9 mouse cellular contexts compared by ENCODE assay signal in the genomic region with DNA sequence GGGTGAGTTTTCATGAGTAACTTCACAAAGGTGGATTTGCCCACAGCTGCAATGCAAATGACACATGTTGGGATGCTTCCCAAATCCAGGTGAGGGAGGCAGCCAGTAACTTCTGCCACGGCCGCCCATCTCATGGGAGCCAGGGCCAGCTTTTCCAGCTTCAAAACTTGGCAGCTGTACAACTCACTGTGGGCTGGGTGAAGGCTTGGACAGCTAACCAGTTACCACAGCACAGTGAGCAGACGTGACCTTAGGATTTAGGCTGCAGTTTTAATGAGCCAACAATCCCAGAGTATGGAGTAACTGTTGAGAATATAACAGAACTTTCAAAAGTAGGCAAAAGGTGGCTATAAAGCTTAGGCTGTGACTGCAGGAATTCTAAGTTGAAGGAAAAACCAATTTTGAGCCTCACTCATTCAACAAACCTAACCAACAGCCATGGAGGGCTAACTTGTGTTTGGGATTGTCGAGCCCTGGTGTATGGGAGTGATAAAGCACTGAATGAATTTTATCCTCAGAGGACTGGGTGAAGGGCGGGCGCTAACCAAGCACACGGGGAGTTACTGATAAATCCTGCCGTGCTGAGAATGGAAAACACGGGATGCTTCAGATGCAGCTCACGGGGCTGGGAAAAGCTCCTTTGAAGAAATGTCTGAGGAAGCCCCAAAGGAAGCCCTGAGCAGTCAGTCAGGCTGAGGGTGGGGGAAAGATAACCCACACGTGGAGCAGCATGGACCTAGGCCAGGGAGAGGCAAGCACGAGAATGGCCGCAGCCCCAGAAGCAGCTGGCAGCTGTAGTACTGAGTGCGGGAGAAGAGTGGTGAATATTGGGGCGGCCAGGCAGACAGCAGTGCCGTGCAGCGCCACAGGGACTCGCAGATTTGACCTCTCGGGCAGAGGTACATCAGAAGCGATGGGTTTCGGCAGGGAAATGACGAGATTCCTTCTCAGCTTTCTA. TPM values are rescaled to one million over a fixed set of nuclear protein-coding genes. Genes with fewer than 3 reads are reported as not detected.
DNase-seq lines count a peak whose midpoint lies in the region; ATAC-seq lines count a peak whose summit lies in the region.
"Had no signal": no experiment of that assay in that cellular context is flagged by ENCODE, and none has a peak within 500 bp of the region (broad histone marks: within the 10 kb centered on the region; RNA-seq: fewer than 3 reads in every experiment).

No protein-coding gene starts in this region.

- H3K36me3 ChIP-seq in hindbrain, embryonic 13.5 days: peaks cover 31% of the 10 kb centered on the region
- peaks cover 22% of the 10 kb centered on the region for H3K36me3 ChIP-seq in hindbrain, embryonic 14.5 days (replicated peaks; ENCODE audit: control insufficient read depth, insufficient read depth)

- no peaks in the 10 kb centered on the region for H3K4me1 ChIP-seq in hindbrain, embryonic 13.5 days (replicated peaks)
- no peaks in the 10 kb centered on the region for H3K4me1 ChIP-seq in hindbrain, embryonic 14.5 days (replicated peaks; ENCODE audit: control insufficient read depth, insufficient read depth, low read length)

- H3K9me3 ChIP-seq in hindbrain, embryonic 13.5 days: no peaks in the 10 kb centered on the region
- H3K9me3 ChIP-seq in hindbrain, embryonic 14.5 days (ENCODE audit: control insufficient read depth, low read length): no peaks in the 10 kb centered on the region
- H3K9me3 ChIP-seq: hindbrain, embryonic 15.5 days had no signal

- no peak for DNase-seq in hindbrain, embryonic 14.5 days (ENCODE audit: low spot score)
- DNase-seq in Muller cell, postnatal 12 days (ENCODE audit: inconsistent ontology term): peak; percentile 80
- DNase-seq in brain, adult 2 months (ENCODE audit: low read depth, low spot score): peak; percentile 40
- DNase-seq in kidney, postnatal 14 days: peak; percentile 77
- DNase-seq in thymus, postnatal 14 days: no peak
- DNase-seq in neural tube, embryonic 10.5 days (ENCODE audit: extremely low spot score, low spot score): no peak
- DNase-seq in frontal cortex, adult 2 months (ENCODE audit: extremely low spot score in 1 of 2, low spot score in 1 of 2): no peak

- no peak overlapping the region for H3K9ac ChIP-seq in hindbrain, embryonic 13.5 days
- no peak overlapping the region for H3K9ac ChIP-seq in hindbrain, embryonic 14.5 days
- H3K9ac ChIP-seq: hindbrain, embryonic 15.5 days had no signal

- no peak overlapping the region for H3K4me2 ChIP-seq in hindbrain, embryonic 13.5 days
- no peak overlapping the region for H3K4me2 ChIP-seq in hindbrain, embryonic 14.5 days (replicated peaks)
- H3K4me2 ChIP-seq: hindbrain, embryonic 15.5 days had no signal

- no peak for ATAC-seq in hindbrain, embryonic 13.5 days (ENCODE audit: low FRiP score)
- ATAC-seq in hindbrain, embryonic 14.5 days (ENCODE audit: low FRiP score): no peak

- H3K27ac ChIP-seq in hindbrain, embryonic 13.5 days: 0 out of 2 replicates have a peak overlapping the region, but pooled peaks have one; percentile 12
- no peak overlapping the region for H3K27ac ChIP-seq in hindbrain, embryonic 14.5 days
- H3K27ac ChIP-seq: hindbrain, embryonic 15.5 days had no signal

- no peak overlapping the region for H3K4me3 ChIP-seq in hindbrain, embryonic 13.5 days
- H3K4me3 ChIP-seq in hindbrain, embryonic 14.5 days (replicated peaks; ENCODE audit: low read length): no peak overlapping the region
- H3K4me3 ChIP-seq: hindbrain, embryonic 15.5 days had no signal

- 91% methylated on average over 22 of the region's 22 CpGs for WGBS in hindbrain, embryonic 13.5 days
- 86% methylated on average over 22 of the region's 22 CpGs for WGBS in hindbrain, embryonic 14.5 days

- no peaks in the 10 kb centered on the region for H3K27me3 ChIP-seq in hindbrain, embryonic 13.5 days
- no peaks in the 10 kb centered on the region for H3K27me3 ChIP-seq in hindbrain, embryonic 14.5 days (ENCODE audit: control insufficient read depth, insufficient read depth, low read length)
- H3K27me3 ChIP-seq: hindbrain, embryonic 15.5 days had no signal

RNA-seq across cellular contexts. Expression of gene Dguok, which starts 9.7 kb away (rescaled TPM):
- polyA plus RNA-seq in hindbrain, embryonic 13.5 days (2015; fragmentation: Nextera tagmentation; extraction: Ambion mirVana): 69.1 and 69.7 TPM in 2 replicates
- polyA plus RNA-seq in hindbrain, embryonic 14.5 days (2014; fragmentation: Nextera tagmentation; extraction: Ambion mirVana): 68.8 and 69.2 TPM in 2 replicates
- 48.0 and 64.1 TPM in 2 replicates for polyA plus RNA-seq in frontal cortex, adult 2 months (2012; rRNA removed)

RNA-seq across cellular contexts. Expression of gene Tet3, which starts 38.1 kb away (rescaled TPM):
- polyA plus RNA-seq in hindbrain, embryonic 13.5 days (2015; fragmentation: Nextera tagmentation; extraction: Ambion mirVana): 69.8 and 75.4 TPM in 2 replicates
- polyA plus RNA-seq in hindbrain, embryonic 14.5 days (2014; fragmentation: Nextera tagmentation; extraction: Ambion mirVana): 43.6 and 52.2 TPM in 2 replicates
- 18.9 and 19.6 TPM in 2 replicates for polyA plus RNA-seq in frontal cortex, adult 2 months (2012; rRNA removed)

RNA-seq across cellular contexts. Expression of gene Actg2, which starts 39.0 kb away (rescaled TPM):
- 2.0 and 2.8 TPM in 2 replicates for polyA plus RNA-seq in hindbrain, embryonic 13.5 days (2015; fragmentation: Nextera tagmentation; extraction: Ambion mirVana)
- polyA plus RNA-seq in hindbrain, embryonic 14.5 days (2014; fragmentation: Nextera tagmentation; extraction: Ambion mirVana): 2.6 and 3.3 TPM in 2 replicates
- polyA plus RNA-seq in frontal cortex, adult 2 months (2012; rRNA removed): 0.76 and 1.7 TPM in 2 replicates

Comparison
In these comparisons a context has a peak if more than half of its experiments do, and no peak if none do; other contexts are left out.
1. DNase-seq: peak in Muller cell, postnatal 12 days (single experiment), brain, adult 2 months (single experiment) and kidney, postnatal 14 days (single experiment); none in hindbrain, embryonic 14.5 days (single experiment), thymus, postnatal 14 days (single experiment), neural tube, embryonic 10.5 days (single experiment) and frontal cortex, adult 2 months (0 of 2).